Mouse (Mus musculus) left cerebral cortex, adult 2 months (tissue): ENCODE measurements around the gene Akap8l. TPM values are rescaled to one million over a fixed set of nuclear protein-coding genes. Genes with fewer than 3 reads are reported as not detected.
A peak's percentile ranks its signal among the peaks of the same experiment; 100 is the strongest.

Experiments
- DNase-seq, 2 experiments: peaks; one replicate each; pipeline ENCODE4 v3.0.0; 2021 to 2022; ENCODE audit warnings: low spot score in 2 of 2, mixed read lengths in 1 of 2; ENCODE audit errors: extremely low spot score in 1 of 2
- H3K27ac ChIP-seq: fragments of 200-600 bp; 2 replicates; pipeline ENCODE4 v1.8.1; 2022
- H3K4me3 ChIP-seq: fragments of 200-600 bp; 2 replicates; pipeline ENCODE4 v1.8.1; 2022
- CTCF ChIP-seq: fragments of 200-600 bp; IDR thresholded peaks from 2 replicates; pipeline ENCODE4 v1.8.1; 2022; ENCODE audit warnings: antibody characterized with exemption, mild to moderate bottlenecking, moderate library complexity
- intact Hi-C: fragments of 180-260 bp; cut with DNase I; formaldehyde crosslinking; loops from one replicate; pipeline ENCODE4 v1.15.1; 2025
- total RNA-seq, 2 experiments: library from RNA; stranded (reverse); gene quantifications; 2 replicates each; pipeline ENCODE4 v1.2.3; 2021

The Akap8l gene
- total RNA-seq, 2 experiments from 2014 or later = 230 to 236 TPM

GRCm38 (mm10) chr17:32313892-32314291 is 36.5 kb downstream of the Akap8l start:
- Histone ChIP-seq H3K4me3 (no peak overlapping the region), H3K27ac (no peak overlapping the region)
- intact Hi-C loops = no loop called here
- no peak for TF ChIP-seq CTCF
- DNase-seq = no peak

- intact Hi-C loops = no loop called here
- TF ChIP-seq CTCF = no peak
- no peak overlapping the region for H3K27ac ChIP-seq
These were observed 37.6 kb downstream of the Akap8l start for GRCm38 (mm10) chr17:32312801-32313200.

DNA sequence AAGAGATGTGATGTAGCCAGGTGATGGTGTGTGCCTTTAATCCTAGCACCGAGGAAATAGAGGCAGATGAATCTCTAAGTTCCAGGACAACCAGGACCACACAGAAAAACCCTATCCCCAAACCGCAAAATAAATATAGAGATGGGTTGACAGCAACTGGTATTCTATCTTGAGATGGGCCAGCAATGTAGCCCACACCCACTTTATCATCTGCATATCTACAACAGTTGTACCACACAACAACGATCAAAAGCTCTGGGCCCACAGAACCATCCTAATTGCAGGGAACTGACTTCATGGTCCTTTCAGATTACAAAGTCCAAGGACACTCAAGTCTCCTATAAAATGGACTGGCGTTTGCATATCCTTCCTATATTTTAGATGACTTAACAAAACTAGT is 42.4 kb downstream of the Akap8l start:
- TF ChIP-seq CTCF = no peak
- Histone ChIP-seq H3K27ac (no peak overlapping the region), H3K4me3 (no peak overlapping the region)
- no peak for DNase-seq
- intact Hi-C loops = no loop called here

More at GRCm38 (mm10) chr17:32312801-32313200, 37.6 kb downstream of the Akap8l start:
- DNase-seq = no peak
- no peak overlapping the region for H3K4me3 ChIP-seq

GRCm38 (mm10) chr17:32298125-32298524 is 52.3 kb downstream of the Akap8l start:
- Histone ChIP-seq H3K4me3 (no peak overlapping the region), H3K27ac (no peak overlapping the region)
- intact Hi-C loops = no loop called here
- peak; percentile 8; the same call in 1 of the 2 replicates for TF ChIP-seq CTCF
- no peak for DNase-seq

DNA sequence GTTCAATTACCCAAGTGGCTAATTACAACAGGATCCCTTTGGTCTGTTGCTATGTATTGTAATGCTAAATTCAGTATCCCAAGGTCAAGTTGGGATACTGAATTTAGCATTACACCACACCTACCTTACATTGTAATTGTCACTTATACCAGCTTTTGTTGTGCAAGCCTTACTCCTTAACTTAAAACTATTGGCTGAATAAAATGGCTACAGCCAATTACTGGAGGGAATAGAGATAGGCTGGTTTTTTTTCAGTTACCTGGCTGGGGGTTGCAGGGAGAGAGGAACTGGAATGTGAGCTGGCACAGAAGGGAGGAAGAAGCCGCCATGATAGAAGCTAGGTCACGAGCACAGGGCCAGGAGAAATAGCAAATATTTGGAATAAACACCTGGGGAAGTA is 54.5 kb downstream of the Akap8l start:
- intact Hi-C loops = no loop called here
- no peak for TF ChIP-seq CTCF
- no peak overlapping the region for H3K4me3 ChIP-seq
- no peak overlapping the region for H3K27ac ChIP-seq
- DNase-seq = no peak

DNA sequence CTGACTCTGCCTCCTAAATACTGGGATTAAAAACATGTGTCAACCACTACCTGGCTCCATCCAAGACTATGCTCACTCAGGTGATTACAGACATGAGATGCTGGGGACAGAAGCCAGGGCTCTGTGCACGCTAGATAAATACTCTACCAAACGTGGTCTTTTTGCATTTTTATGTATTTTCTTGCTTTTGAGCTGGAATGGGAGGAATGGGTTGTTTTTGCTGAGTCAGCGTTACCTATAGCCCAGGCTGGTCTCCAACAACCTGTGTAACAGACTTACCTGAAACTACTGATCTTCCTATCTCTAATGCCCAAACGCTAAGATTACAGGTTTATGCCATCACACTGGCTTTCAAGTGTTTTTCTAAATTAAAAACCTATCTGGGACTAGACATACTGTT is 55.2 kb downstream of the Akap8l start:
- no peak for DNase-seq
- Histone ChIP-seq H3K27ac (no peak overlapping the region), H3K4me3 (no peak overlapping the region)
- TF ChIP-seq CTCF = no peak
- intact Hi-C loops = no loop called here

GRCm38 (mm10) chr17:32285138-32285670 is 65.2 kb downstream of the Akap8l start:
- no peak for TF ChIP-seq CTCF
- intact Hi-C loops = no loop called here
- peak overlapping the region; percentile 97 for H3K4me3 ChIP-seq
- peak overlapping the region; percentile 95 for H3K27ac ChIP-seq
- no peak for DNase-seq

DNA sequence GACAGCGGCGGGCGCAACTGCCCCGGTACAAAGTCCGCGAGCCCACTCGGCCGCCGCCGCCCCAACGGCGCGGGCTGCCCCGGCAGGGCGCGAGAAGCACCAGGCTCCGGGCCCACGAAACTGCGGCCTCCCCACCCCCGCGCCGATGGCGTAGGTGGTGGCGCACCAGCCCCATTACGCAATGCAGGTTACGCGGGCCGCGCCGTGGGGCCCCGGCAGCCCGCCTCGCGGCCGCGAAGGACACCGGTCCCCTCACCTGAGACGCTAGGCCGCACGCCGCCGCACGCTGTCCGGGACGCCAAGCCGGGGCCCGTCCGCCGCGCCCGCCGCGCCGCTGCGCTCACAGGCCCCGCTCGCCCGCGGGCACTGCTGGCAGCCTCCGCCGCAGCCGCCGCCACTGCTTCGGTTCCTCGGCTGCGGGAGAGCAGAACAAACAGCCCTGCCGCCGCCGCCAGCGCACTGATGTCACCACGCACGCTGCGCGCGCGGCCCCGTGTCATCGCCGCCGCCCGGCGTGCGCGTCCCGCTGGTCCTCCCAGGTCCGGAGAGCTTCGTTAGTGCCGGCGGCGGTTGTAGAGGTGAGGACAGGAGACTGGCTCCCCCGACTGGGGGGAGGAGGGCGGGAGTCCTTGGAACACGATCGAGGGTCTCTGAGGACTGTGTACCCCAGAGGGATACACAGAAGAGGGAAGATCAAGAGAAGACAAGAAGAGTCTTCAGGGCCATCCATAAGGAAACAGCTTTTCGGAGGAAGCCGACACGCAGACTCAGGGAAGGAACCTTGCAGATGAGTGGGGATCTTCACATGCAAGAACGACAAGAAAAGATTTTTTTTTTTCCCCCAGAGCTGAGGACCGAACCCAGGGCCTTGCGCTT is 65.9 kb downstream of the Akap8l start, which contains the start of gene Brd4:
TSS of gene Brd4 (minus strand) at position 461 of the 876 bp plus-strand sequence.
- Histone ChIP-seq H3K27ac (peak within 1 kb of the TSS; percentile 95), H3K4me3 (peak within 1 kb of the TSS; percentile 97)
- intact Hi-C loops = loop anchor here (5.0 kb wide), 2 partner anchors 47 to 247 kb away; partner anchors contain the start of genes Hsf2bp and Rrp1b
- DNase-seq = peak; percentile 91 to 93
- TF ChIP-seq CTCF = no peak

DNA sequence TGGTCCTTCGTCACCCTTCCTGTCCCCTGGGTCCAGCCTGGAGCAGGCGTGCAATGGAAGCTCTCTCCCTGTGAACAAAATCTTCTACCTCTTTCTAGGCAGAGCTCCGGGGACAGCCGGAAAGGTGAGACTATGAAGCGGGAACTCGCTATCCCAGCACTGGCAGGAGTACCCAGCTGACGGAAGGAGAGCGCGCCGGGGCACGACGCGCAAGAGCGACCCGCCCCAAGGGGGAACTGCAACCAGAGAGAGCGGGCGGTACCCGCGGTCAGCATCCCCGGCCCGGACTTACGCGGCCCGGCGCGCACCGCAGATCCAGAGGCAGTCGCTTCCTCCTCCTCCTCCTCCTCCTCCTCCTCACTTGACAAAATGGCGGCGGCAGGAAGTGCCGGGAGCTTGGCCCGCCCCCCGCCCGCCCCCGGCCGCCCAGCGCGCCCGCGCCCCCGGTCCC is 66.6 kb downstream of the Akap8l start:
- peak in 1 of 2 experiments; percentile 39 for DNase-seq
- TF ChIP-seq CTCF = no peak
- intact Hi-C loops = loop anchor here (5.0 kb wide), 2 partner anchors 46 to 246 kb away; partner anchors contain the start of genes Hsf2bp and Rrp1b
- peak overlapping the region; percentile 97 for H3K4me3 ChIP-seq
- peak overlapping the region; percentile 95 for H3K27ac ChIP-seq

DNA sequence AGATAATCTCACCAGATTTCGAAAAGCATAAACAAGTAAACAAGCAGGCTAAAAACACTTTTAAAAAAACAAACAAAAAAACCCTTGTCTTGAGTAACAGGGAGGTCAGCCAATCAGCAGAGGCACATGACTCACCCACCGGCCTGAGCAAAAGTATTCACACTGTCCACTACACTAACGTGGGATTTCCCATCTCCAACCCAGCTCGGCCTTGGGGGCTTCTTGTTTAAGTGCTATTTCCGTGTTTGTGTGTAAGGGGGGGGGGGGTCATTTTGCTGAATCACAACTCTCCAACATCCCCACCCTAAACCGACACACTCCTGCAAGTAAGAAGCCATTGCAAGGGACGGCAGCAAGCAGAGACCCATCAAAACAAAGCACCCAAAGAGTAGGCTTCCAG is 67.1 kb downstream of the Akap8l start:
- intact Hi-C loops = loop anchor here (5.0 kb wide), 2 partner anchors 46 to 246 kb away; partner anchors contain the start of genes Hsf2bp and Rrp1b
- no peak for TF ChIP-seq CTCF
- H3K4me3 ChIP-seq = peak overlapping the region; percentile 97
- peak overlapping the region; percentile 95 for H3K27ac ChIP-seq
- DNase-seq = no peak

- no peak for TF ChIP-seq CTCF
- Histone ChIP-seq H3K27ac (no peak overlapping the region), H3K4me3 (no peak overlapping the region)
- no peak for DNase-seq
- intact Hi-C loops = loop anchor here (5.0 kb wide), 2 partner anchors 44 to 244 kb away; partner anchors contain the start of genes Hsf2bp and Rrp1b
These were observed 68.6 kb downstream of the Akap8l start for GRCm38 (mm10) chr17:32281611-32282310.
